Mouse (Mus musculus) embryo, embryonic 9.5 days (tissue): ENCODE measurements at regions not wholly inside any gene's neighbourhood (a gene's known extent, or its start where the extent isn't known, plus 50 kb on each side); places are given as distances from the start of the nearest gene placed in this dataset.

Experiments
- DNase-seq: peaks from one replicate; pipeline ENCODE4 v3.0.0-alpha.2; 2017; ENCODE audit errors: extremely low spot score

GRCm38 (mm10) chr1:121176541-121176940 is 155.8 kb downstream of the Insig2 start:
- peak; percentile 11 for DNase-seq

GRCm38 (mm10) chr1:121177136-121177907 is 155.1 kb downstream of the Insig2 start:
- DNase-seq: peak; percentile 64

- DNase-seq: peak; percentile 66
Observed at GRCm38 (mm10) chr1:121177908-121178311, 154.5 kb downstream of the Insig2 start.

DNA sequence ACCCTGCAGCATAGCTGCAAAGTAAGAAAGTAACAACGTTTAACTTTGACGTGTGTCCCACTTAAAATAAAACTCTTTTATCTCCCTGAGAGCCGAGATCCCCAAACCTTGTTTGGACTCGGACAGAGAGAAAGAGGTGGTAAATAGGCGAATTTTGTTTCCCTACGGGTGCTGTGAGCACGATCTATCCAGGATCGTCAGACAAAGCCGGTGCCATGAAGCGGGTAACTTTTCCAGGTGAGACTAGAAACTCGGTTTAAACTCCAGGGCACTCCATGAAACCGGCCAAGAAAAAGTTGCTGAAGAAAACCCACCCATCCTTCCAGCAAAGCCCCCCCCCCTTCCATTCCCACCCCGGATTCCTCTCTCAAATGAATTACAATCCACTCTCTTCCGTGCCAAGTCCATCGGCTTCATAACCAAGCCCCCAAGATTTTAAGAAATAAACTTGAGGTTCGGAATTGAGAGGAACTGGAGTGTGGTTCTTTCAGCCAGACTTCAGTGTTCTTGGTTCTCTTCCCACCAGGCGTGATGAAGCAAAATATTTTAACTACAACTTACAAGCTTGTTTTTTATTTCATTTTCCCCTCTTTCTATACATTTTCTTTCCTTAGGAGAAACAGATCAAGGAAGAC is 153.7 kb downstream of the Insig2 start:
- peak; percentile 45 for DNase-seq

GRCm38 (mm10) chr1:121180273-121181030 is 151.9 kb downstream of the Insig2 start:
- DNase-seq: peak; percentile 82

DNA sequence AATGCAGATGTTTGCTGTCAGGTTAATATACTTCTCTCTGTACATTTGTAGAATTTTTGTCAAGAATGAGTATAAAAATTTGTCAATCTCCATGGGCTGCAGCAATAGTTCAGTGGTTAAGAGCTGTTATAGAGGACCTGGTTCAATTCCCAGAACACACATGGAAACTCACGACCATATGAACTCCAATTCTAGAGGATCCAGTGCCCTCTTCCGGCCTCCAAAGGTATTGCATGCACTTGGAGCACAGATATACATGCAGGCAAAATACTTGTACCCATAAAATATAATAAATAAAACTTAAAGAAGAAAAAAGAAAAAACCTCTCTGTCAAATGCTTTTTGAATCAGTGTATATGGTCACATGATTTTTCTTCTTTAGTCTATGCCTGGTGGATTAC is 143.5 kb downstream of the Insig2 start:
- DNase-seq: no peak

DNA sequence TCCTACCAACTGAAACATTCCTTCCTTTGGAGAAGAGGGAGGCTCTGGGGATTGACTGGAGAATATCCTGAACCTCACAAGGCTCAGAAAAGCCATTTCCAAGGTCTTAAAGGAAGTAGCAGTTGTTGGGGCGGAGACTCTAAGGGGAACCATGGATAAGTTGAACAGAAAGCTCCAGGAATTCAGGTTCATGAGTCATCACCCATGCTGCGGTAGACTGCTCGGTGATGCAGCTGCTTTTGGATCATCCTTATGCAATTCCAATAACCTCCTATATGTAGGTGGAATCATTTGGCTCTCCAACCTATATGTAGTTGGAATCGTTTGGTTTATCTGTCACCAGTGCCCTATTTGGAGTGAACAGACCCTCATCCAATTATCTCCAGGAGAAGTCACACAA is 137.6 kb downstream of the Insig2 start:
- no peak for DNase-seq

DNA sequence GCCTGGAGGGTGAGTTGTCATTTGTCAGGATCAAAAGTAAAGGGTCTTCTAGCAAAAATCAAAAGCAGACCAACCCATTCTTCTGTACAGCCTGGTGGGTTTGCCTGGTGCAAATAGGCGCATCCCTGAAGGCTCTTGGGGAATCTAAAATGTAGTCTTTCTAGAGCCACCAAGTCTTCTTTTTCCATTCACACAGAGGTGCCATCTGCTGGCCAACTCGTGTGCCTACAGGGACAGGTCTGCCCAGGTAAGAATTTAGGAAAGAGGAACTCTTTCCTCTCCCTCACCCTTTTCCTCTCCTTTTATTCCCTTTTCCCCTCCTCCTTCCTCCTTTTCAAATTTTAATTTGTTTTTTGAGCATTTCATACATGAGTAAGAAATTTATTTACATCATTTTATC is 116.5 kb downstream of the Insig2 start:
- peak; percentile 2 for DNase-seq

DNA sequence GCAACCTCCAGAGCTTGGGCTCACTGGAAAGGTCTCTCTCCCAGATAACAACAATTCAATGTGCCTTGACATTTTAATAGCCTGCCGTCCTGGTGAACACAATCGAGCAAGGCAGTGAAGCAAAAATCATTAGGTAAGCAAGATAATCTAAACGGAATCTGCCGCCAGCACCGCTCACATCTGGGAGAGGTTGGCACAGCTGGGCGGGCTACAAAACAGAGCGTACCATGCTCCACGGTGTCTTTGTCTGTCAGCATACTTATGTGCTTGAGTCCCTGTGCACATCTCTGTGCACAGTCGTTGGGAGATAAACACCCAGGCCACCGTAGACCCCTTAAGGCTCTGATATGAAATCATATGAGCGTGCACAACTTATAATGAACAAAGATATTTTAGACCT is 108.1 kb downstream of the Insig2 start:
- DNase-seq: no peak

DNA sequence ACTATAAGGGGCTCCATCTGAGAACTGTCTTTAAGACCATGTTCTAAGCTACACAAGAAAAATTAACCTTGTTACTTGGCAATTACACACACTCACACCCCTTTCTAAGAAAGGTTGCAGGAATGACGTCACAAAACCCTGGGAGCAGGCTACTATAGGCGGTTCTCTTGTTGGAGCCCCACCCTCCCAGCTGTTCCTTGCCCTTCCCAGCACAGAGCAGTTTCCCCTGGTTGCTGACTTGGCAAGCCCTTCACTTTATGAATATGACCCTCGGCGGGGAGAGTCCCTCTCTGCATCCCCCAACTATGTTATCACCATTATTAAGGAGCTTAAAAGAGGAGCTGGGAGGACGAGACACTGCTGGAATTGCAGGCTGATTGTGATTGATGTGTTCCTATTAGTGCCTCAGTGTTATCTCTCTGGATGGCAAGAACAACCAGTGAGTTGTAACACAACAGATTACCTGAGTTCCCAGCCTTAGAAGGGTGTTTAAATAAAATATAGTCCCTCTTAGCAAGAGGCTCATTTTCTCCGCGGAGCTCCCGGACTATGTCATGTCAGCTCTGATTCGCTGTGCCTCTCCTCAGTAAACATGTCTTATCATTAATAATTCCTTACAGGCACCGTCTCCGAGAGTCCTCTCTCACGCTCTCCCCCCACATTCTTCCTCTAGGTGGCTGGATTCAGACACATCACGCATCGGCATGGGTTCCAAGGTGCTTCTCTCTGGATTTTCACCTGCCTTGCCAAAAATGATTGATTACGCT is 105.7 kb downstream of the Insig2 start:
- DNase-seq: peak; percentile 1

DNA sequence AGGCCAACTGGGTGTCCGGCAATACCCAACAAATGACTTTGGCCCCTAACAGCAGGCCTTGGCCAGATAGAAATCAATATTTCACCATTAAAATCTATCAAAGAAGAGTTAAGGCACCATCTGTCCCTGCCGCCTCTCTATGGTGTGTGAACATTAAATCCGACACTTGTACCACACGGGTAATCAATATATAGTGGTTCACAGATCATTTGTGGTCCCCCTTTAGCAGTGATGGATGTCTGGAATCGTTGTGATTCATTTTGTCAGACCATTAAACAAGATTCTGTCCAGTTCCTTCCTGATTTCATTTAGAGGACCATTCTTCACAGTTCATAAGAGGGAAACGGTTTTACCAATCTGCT is 105.2 kb downstream of the Insig2 start:
- no peak for DNase-seq

DNA sequence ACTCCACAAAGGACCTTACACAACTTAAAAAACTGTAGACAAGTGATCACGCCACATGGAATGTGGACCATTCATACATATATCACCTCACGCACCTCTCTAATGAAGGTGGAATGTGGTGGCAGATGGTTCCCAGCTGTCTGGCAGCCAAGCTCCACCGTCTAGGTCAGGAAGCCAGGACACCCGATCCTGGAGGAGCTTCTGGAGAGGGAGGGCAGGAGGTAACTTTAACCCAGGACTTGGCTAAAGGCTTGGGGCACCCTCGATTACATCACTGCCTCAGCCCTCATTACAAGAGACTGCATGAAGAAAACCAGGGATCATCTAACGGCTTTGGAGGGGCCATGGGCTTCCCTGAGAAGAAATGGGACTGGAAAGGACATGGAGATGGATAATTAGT is 88.8 kb downstream of the Insig2 start:
- peak; percentile 4 for DNase-seq

DNA sequence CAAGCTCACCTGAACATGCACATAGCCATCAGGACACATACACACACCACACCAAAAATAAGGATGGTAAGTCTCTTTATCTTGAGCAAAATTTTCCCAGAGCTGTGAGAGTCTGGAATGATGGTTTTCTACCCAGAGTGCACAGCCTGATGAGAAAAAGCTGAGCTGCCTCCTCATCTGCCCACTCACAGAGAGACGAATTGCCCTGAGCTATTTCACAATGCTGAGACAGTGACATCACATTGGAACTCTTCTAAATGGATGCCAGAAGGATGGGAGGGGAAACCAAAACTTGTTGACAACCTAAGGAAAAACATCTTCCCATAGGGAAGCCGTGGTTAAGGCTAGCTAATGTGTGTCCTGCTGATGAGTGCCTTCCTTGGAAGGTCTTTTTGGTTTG is 84.8 kb downstream of the Insig2 start:
- no peak for DNase-seq

- DNase-seq: no peak
Observed at GRCm38 (mm10) chr1:121249081-121249480, 83.3 kb downstream of the Insig2 start.

- DNase-seq: no peak
Observed at GRCm38 (mm10) chr1:121250686-121251085, 81.7 kb downstream of the Insig2 start.

DNA sequence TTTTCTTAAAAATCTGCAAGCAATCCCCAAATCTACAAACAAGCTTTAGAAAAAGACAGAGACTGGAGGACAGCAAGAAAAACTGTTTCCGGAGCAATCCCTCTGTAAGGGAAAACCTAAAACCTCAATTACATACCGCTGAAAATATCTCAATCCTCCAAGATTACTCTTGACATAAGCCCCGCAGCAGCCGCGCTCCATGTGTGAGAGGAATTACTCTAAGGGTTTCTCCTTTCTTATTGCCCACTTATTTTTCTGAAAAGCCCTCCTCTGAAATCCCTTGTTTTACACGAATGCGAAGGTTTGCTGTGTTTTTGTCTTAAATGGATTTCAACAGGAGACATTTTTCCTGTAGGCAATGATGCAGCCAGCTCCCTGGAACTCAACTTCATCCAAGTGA is 80.3 kb downstream of the Insig2 start:
- DNase-seq: no peak

DNA sequence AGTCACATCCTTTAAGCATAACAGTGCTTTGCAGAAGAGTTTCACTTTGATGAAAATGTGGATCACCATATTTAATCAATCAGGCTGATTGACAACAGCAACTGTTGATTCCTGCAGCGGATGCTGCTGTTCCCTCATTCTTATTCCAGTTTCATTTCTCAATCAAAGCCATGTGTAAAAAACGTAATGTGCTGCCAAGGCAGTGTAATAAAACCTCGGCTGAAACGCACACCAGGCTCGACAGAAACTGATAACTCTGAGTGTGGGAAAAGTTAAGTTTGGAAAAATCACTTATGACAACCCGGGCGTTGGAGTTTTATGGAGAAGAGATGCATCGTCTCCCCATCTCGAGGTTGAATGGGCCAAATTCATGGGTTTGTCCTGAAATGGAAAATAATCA is 78.2 kb downstream of the Insig2 start:
- no peak for DNase-seq
